Mouse (Mus musculus): ENCODE data around the gene Hexim1. TPM values are rescaled to one million over a fixed set of nuclear protein-coding genes. Genes with fewer than 3 reads are reported as not detected.

The Hexim1 gene
- total and polyA plus RNA-seq, 3 experiments = 20.2 to 51.8 (median 25.9) TPM

- Histone ChIP-seq H3K4me3 (replicated peaks in 1 of 3; ENCODE audit: low read depth in 2 of 3, low read length in 2 of 3, poor library complexity in 1 of 3) (no peak overlapping the region), H3K4me1 (ENCODE audit: control insufficient read depth in 1 of 2, insufficient read depth in 2 of 2) (peaks cover 0 to 15% of the 10 kb centered on the region in 2 experiments; a peak in 2 of 4 replicates), H3K79me2 (replicated peaks; ENCODE audit: control insufficient read depth, extremely low read depth, insufficient read depth, poor library complexity, severe bottlenecking) (no peaks in the 10 kb centered on the region), H3K9ac (ENCODE audit: insufficient read depth, low read depth) (no peak overlapping the region), H3K4me2 (ENCODE audit: insufficient read depth, low read depth, poor library complexity, severe bottlenecking) (no peak overlapping the region), H3K36me3 (replicated peaks in 1 of 2; ENCODE audit: control insufficient read depth in 1 of 2, insufficient read depth in 1 of 2, low read length in 1 of 2) (peaks cover 74 to 90% of the 10 kb centered on the region in 2 experiments), H3K9me3 (replicated peaks; ENCODE audit: low read length) (no peaks in the 10 kb centered on the region), H3K27me3 (replicated peaks) (no peaks in the 10 kb centered on the region), H3K27ac (ENCODE audit: insufficient read depth, low read depth) (no peak overlapping the region)
- dilution Hi-C loops (cut with MboI; ENCODE audit: extremely low pct_ligation_motif_present, extremely low pct_unique_long_range_greater_than_20kb, low sequenced_read_pairs) (no loop called here), in situ Hi-C loops (cut with MboI; ENCODE audit: low pct_ligation_motif_present, low pct_unique_long_range_greater_than_20kb, low sequenced_read_pairs) (no loop called here)
- DNase-seq (ENCODE audit: extremely low read depth) = no peak
- no peak for TF ChIP-seq UBTF (IDR thresholded peaks at IDR 0.05; ENCODE audit: low read depth, low read length)
- TF ChIP-seq CHD2 (IDR thresholded peaks at IDR 0.05; ENCODE audit: low read length) = no peak
- no peak for TF ChIP-seq MYC (IDR thresholded peaks at IDR 0.05; ENCODE audit: low read depth, low read length)
- no peak for TF ChIP-seq JUND (conservative IDR thresholded peaks at IDR 0.05; ENCODE audit: low read depth, low read length)
- TF ChIP-seq USF1 (IDR thresholded peaks at IDR 0.05; ENCODE audit: low read depth, low read length) = no peak
Observed at GRCm38 (mm10) chr11:103076581-103076980, 39.5 kb upstream of the Hexim1 start.

- dilution Hi-C loops (cut with MboI; ENCODE audit: extremely low pct_ligation_motif_present, extremely low pct_unique_long_range_greater_than_20kb, low sequenced_read_pairs) = no loop called here
- H3K9me3 ChIP-seq (replicated peaks; ENCODE audit: low read length) = no peaks in the 10 kb centered on the region
- DNase-seq (ENCODE audit: extremely low read depth) = no peak
- H3K36me3 ChIP-seq (replicated peaks in 1 of 2; ENCODE audit: control insufficient read depth in 1 of 2, insufficient read depth in 1 of 2, low read length in 1 of 2) = peaks cover 61 to 80% of the 10 kb centered on the region in 2 experiments
- no peak overlapping the region for H3K27ac ChIP-seq (ENCODE audit: insufficient read depth, low read depth)
- H3K4me2 ChIP-seq (ENCODE audit: insufficient read depth, low read depth, poor library complexity, severe bottlenecking) = no peak overlapping the region
- no peak for TF ChIP-seq RCOR1 (conservative IDR thresholded peaks at IDR 0.05; ENCODE audit: low read depth, low read length)
- TF ChIP-seq SMC3 (IDR thresholded peaks at IDR 0.05; ENCODE audit: low read depth, low read length) = no peak
- TF ChIP-seq MYC (IDR thresholded peaks at IDR 0.05; ENCODE audit: low read depth, low read length) = no peak
- TF ChIP-seq CTCF (conservative IDR thresholded peaks at IDR 0.05 in 1 of 2, IDR thresholded peaks at IDR 0.05 in 1 of 2; ENCODE audit: low read depth in 2 of 2, low read length in 2 of 2) = no peak
- no peak for TF ChIP-seq HCFC1 (IDR thresholded peaks at IDR 0.05; ENCODE audit: low read depth, low read length)
- TF ChIP-seq CHD2 (IDR thresholded peaks at IDR 0.05; ENCODE audit: low read length) = no peak
- no peak for TF ChIP-seq USF1 (IDR thresholded peaks at IDR 0.05; ENCODE audit: low read depth, low read length)
- no peak for TF ChIP-seq ELF1 (IDR thresholded peaks at IDR 0.05; ENCODE audit: low read depth, low read length)
- TF ChIP-seq RAD21 (IDR thresholded peaks at IDR 0.05; ENCODE audit: low read depth, low read length) = no peak
- no peak for TF ChIP-seq JUND (conservative IDR thresholded peaks at IDR 0.05; ENCODE audit: low read depth, low read length)
- TF ChIP-seq SIN3A (IDR thresholded peaks at IDR 0.05; ENCODE audit: low read length) = no peak
- TF ChIP-seq ETS1 (conservative IDR thresholded peaks at IDR 0.05; ENCODE audit: low read depth, low read length) = no peak
- no peak for TF ChIP-seq ZKSCAN1 (IDR thresholded peaks at IDR 0.05; ENCODE audit: borderline replicate concordance, low read depth, low read length)
- no peak for TF ChIP-seq IRF4 (IDR thresholded peaks at IDR 0.05; ENCODE audit: low read depth, low read length)
- no peak for TF ChIP-seq MEF2A (IDR thresholded peaks at IDR 0.05; ENCODE audit: borderline replicate concordance, low read depth, low read length)
- TF ChIP-seq TCF12 (IDR thresholded peaks at IDR 0.05; ENCODE audit: low read depth, low read length) = no peak
- in situ Hi-C loops (cut with MboI; ENCODE audit: low pct_ligation_motif_present, low pct_unique_long_range_greater_than_20kb, low sequenced_read_pairs) = no loop called here
- H3K79me2 ChIP-seq (replicated peaks; ENCODE audit: control insufficient read depth, extremely low read depth, insufficient read depth, poor library complexity, severe bottlenecking) = no peaks in the 10 kb centered on the region
- no peak overlapping the region for H3K4me3 ChIP-seq (replicated peaks in 1 of 3; ENCODE audit: low read depth in 2 of 3, low read length in 2 of 3, poor library complexity in 1 of 3)
- H3K4me1 ChIP-seq (ENCODE audit: control insufficient read depth in 1 of 2, insufficient read depth in 2 of 2) = peaks cover 0 to 10% of the 10 kb centered on the region in 2 experiments; a peak in 1 of 4 replicates
- H3K9ac ChIP-seq (ENCODE audit: insufficient read depth, low read depth) = no peak overlapping the region
- no peaks in the 10 kb centered on the region for H3K27me3 ChIP-seq (replicated peaks)
Observed at GRCm38 (mm10) chr11:103078131-103078530, 37.9 kb upstream of the Hexim1 start.

Data from CH12.LX (cell line).